Mouse (Mus musculus): ENCODE results near the gene Snrpb.

Gene Snrpb

GRCm38 (mm10) chr2:130125279-130126059 is 53.7 kb downstream of the Snrpb start:
- no peaks in the 10 kb centered on the region for H3K36me3 ChIP-seq (ENCODE audit: insufficient read depth, low read length)
- no peaks in the 10 kb centered on the region for H3K4me1 ChIP-seq (replicated peaks; ENCODE audit: low read depth, low read length)
- TF ChIP-seq POU5F1 (IDR thresholded peaks at IDR 0.05; ENCODE audit: borderline replicate concordance, low read length): no peak
- no peak for TF ChIP-seq CTCF (conservative IDR thresholded peaks at IDR 0.05; ENCODE audit: low read length)
- no peak for TF ChIP-seq NANOG (IDR thresholded peaks at IDR 0.05; ENCODE audit: borderline replicate concordance, low read length)

More at GRCm38 (mm10) chr2:130125279-130126059, 53.7 kb downstream of the Snrpb start:
- H3K27me3 ChIP-seq (ENCODE audit: insufficient read depth, low read length): peaks cover 7% of the 10 kb centered on the region
- no peaks in the 10 kb centered on the region for H3K9me3 ChIP-seq (ENCODE audit: low read length)
- no peak overlapping the region for H3K4me3 ChIP-seq (replicated peaks; ENCODE audit: low read length)
